Mouse (Mus musculus) stomach, postnatal 0 days (tissue): ENCODE data around the gene Krt71.

Experiments
- CTCF ChIP-seq: IDR thresholded peaks from 2 replicates; pipeline ENCODE4 v1.5.1; 2016; ENCODE audit warnings: antibody characterized with exemption, low read depth, mild to moderate bottlenecking, moderate library complexity
- EP300 ChIP-seq: optimal IDR thresholded peaks from 2 replicates; pipeline ENCODE3; 2016; ENCODE audit warnings: antibody characterized with exemption

- TF ChIP-seq CTCF (no peak), EP300 (no peak)
Measured at GRCm38 (mm10) chr15:101694207-101694606, 48.7 kb downstream of the Krt71 start, which contains the start of gene Krt6a.
